Mouse (Mus musculus) G1E (cell line): ENCODE data around the gene Zfp956. TPM values are rescaled to one million over a fixed set of nuclear protein-coding genes. Genes with fewer than 3 reads are reported as not detected.

Source experiments
- ATAC-seq: 2 replicates; pipeline ENCODE4 v1.8.0; 2016; ENCODE audit warnings: mild to moderate bottlenecking; ENCODE audit not compliant: insufficient number of reproducible peaks, poor library complexity, low FRiP score, severe bottlenecking; ENCODE audit errors: extremely low read depth
- DNase-seq: peaks from one replicate; pipeline ENCODE4 v3.0.0; 2012; ENCODE audit warnings: low spot score
- H3K27me3 ChIP-seq: 2 replicates; pipeline ENCODE4 v1.6.1; 2012; ENCODE audit warnings: mild to moderate bottlenecking, low read length, inconsistent platforms; ENCODE audit not compliant: insufficient read depth
- H3K36me3 ChIP-seq: replicated peaks from 2 replicates; pipeline ENCODE3; 2012; ENCODE audit warnings: mild to moderate bottlenecking, inconsistent platforms
- H3K4me1 ChIP-seq: 2 replicates; pipeline ENCODE4 v1.6.1; 2012; ENCODE audit warnings: low read depth, low read length, inconsistent platforms, mixed read lengths; ENCODE audit not compliant: insufficient read depth
- H3K4me3 ChIP-seq: 2 replicates; pipeline ENCODE4 v1.5.1; 2012; ENCODE audit warnings: low read depth, mild to moderate bottlenecking, inconsistent platforms, low read length, moderate library complexity, mixed read lengths
- H3K9me3 ChIP-seq: replicated peaks from 2 replicates; pipeline ENCODE4 v1.6.1; 2012; ENCODE audit warnings: inconsistent platforms
- CTCF ChIP-seq: IDR thresholded peaks from 2 replicates; pipeline ENCODE4 v1.5.1; 2012; ENCODE audit warnings: low read depth, low read length, inconsistent platforms, mixed read lengths
- GATA1 ChIP-seq: IDR thresholded peaks from 2 replicates; pipeline ENCODE4 v1.6.1; 2012; ENCODE audit warnings: borderline replicate concordance, low read length, inconsistent platforms, mixed read lengths
- GATA2 ChIP-seq: IDR thresholded peaks from 2 replicates; pipeline ENCODE4 v1.6.1; 2012; ENCODE audit warnings: low read depth, low read length, inconsistent platforms, borderline replicate concordance
- POLR2AphosphoS5 ChIP-seq: IDR thresholded peaks from 2 replicates; pipeline ENCODE4 v1.6.1; 2012; ENCODE audit warnings: low read depth, low read length, inconsistent platforms; ENCODE audit not compliant: insufficient replicate concordance
- TAL1 ChIP-seq: conservative IDR thresholded peaks from 2 replicates; pipeline ENCODE4 v1.6.1; 2012; ENCODE audit warnings: low read depth, low read length, inconsistent platforms, mixed read lengths
- polyA plus RNA-seq: library from polyadenylated mRNA; stranded (reverse); fragments of >175 nt; gene quantifications from 2 replicates; pipeline ENCODE4 v1.2.3, GENCODE M21; 2012
- total RNA-seq, 2 experiments: library from RNA; stranded (forward) in 1 of 2; stranded (reverse) in 1 of 2; fragments of 200-1000 nt in 1 of 2; fragments of >200 nt in 1 of 2; fragmentation: Nextera tagmentation in 1 of 2; gene quantifications; 2 replicates each; pipeline ENCODE4 v1.2.3; 2014 to 2017

Zfp956 gene
- total and polyA plus RNA-seq, 3 experiments, result 5.5 to 6.2 (median 5.8) TPM

DNA sequence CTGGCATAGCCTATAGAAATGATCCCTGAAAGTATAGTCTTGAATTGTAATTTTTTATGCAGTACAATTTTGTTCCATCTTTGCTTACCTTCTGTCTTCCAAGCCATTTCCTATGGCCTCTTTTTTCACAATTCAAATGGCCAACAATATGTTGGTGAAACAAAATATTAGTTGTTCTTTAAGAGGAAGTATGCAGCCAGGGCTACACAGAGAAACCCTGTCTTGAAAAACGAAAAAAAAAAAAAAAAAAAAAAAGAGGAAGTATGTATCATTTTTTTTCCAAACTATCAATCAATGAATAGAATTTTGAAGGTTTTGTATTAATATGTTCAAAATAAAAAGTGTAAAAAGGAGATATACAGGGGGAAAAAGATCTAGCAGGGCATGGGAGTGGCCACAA, 41.5 kb upstream of the Zfp956 start:
- ATAC-seq, result no peak
- H3K9me3 ChIP-seq, result no peaks in the 10 kb centered on the region
- peaks cover 4% of the 10 kb centered on the region for H3K4me1 ChIP-seq
- no peak overlapping the region for H3K4me3 ChIP-seq
- no peak for TF ChIP-seq POLR2AphosphoS5
- TF ChIP-seq CTCF, result no peak
- TF ChIP-seq TAL1, result no peak
- no peak for TF ChIP-seq GATA2
- no peak for TF ChIP-seq GATA1
- H3K36me3 ChIP-seq, result peaks cover 20% of the 10 kb centered on the region
- DNase-seq, result no peak
- no peaks in the 10 kb centered on the region for H3K27me3 ChIP-seq

DNA sequence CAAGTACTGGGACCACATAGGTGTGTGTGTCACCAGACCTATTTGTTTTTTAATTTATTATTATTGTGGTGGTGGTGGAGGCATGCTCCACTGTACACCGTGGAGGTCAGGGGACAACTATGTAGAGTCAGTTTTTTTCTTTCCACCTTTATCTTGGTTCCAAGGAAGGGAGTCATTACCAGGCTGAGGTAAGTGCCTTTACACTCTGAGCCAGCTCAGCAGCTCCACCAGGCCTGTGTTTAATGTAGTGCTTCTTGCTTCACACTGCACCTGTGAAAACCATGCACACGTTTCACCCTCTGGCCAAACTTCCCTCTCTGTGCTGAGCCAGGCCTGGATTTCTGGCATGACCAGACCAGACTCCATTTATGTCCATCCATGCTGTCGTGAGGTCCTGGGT, 40.2 kb upstream of the Zfp956 start:
- ATAC-seq (no peak), DNase-seq (no peak)
- peaks cover 8% of the 10 kb centered on the region for H3K36me3 ChIP-seq
- TF ChIP-seq GATA1 (no peak), CTCF (no peak), GATA2 (no peak), TAL1 (no peak), POLR2AphosphoS5 (no peak)
- H3K9me3 ChIP-seq, result no peaks in the 10 kb centered on the region
- peaks cover 9% of the 10 kb centered on the region for H3K4me1 ChIP-seq
- H3K27me3 ChIP-seq, result no peaks in the 10 kb centered on the region
- no peak overlapping the region for H3K4me3 ChIP-seq

DNA sequence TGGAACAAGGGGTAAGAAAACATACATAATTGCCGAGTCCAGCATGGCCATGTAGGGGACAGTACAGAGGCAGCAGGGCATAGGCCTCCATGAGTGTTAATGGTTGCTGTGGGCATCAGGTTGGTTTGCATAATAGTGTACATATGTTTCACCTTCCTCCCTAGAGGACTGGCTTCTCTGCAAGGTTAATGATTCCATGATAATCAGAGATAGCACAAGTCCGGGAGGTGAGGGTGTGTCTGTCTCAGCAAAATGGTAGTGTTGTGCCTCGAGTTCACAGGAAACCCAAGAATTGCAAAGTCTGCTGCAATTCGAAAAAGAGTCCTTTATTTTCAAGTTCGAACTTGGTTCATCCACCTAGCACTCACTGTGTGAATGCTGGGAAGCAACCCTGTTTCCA, 36.1 kb upstream of the Zfp956 start:
- no peaks in the 10 kb centered on the region for H3K9me3 ChIP-seq
- TF ChIP-seq GATA1, result no peak
- peaks cover 33% of the 10 kb centered on the region for H3K4me1 ChIP-seq

DNA sequence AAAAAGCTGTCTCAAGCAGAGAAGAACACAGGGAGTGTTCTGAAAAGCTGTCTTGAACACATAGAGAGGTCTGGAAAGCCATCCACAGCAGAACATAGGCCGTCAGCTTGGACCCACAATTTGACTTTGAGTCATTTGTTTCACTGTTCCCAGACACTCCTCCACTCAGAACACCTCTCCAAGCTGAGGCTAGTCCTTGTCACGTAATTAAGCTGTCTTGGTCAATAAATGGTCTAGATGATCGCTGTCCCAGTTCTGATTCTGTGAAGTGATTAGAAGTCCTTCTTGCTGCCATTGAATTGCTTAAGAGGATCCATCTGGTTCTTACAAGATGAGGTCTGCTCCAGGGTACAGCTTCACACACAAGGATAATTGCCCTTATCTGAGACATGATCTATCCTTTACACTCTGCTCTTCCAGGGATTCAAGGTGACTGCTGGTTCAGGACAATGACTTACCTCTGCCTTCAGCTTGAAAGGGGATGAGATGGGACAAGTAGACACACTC, 34.4 kb upstream of the Zfp956 start:
- ATAC-seq (no peak), DNase-seq (no peak)
- Histone ChIP-seq H3K4me3 (no peak overlapping the region), H3K36me3 (peaks cover 11% of the 10 kb centered on the region), H3K9me3 (no peaks in the 10 kb centered on the region), H3K27me3 (no peaks in the 10 kb centered on the region), H3K4me1 (peaks cover 37% of the 10 kb centered on the region)
- TF ChIP-seq TAL1 (no peak), CTCF (no peak), GATA2 (no peak), GATA1 (no peak), POLR2AphosphoS5 (no peak)

More for the DNA sequence above, 36.1 kb upstream of the Zfp956 start:
- Histone ChIP-seq H3K36me3 (peaks cover 3% of the 10 kb centered on the region), H3K27me3 (no peaks in the 10 kb centered on the region), H3K4me3 (no peak overlapping the region)
- no peak for ATAC-seq
- no peak for DNase-seq

DNA sequence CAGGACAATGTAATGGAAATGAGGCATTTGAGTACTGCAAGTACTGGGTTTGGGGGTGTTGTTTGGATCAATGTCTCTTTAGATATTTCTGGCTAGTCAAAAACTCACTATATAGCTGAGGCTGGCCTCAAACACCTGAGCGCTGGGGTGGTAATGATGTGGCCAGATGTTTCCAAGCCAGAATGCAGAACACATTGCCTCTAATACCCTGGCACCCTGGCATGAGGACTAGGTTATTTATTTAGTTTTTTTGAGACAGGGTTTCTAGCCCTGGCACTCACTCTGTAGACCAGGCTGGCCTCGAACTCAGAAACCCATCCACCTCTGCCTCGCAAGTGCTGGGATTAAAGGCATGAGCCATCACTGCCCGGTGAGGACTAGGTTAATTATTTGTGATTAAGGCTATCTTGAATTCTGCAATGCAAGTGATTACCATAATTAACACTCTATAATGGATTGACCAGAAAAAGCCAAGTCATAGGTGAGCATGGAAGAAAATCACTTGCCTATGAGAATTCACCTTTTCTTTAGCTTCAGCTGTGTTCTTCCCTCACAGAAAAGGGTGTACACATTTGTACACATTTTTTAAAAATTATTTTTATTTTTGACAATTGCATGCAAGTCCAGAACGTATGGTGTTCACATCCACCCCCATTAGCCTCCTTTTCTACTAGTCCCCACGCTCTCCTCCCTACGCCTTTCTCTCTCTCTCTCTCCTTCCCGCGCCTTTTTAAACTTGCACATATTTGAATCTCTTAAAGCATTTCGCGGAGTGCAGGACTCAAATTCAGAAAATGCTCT, 33.3 kb upstream of the Zfp956 start:
- TF ChIP-seq CTCF (no peak), GATA1 (no peak), TAL1 (no peak), GATA2 (no peak), POLR2AphosphoS5 (no peak)
- Histone ChIP-seq H3K36me3 (peaks cover 11% of the 10 kb centered on the region), H3K27me3 (no peaks in the 10 kb centered on the region), H3K4me1 (peaks cover 37% of the 10 kb centered on the region), H3K9me3 (no peaks in the 10 kb centered on the region), H3K4me3 (peak overlapping the region; percentile 87)
- ATAC-seq (0 out of 2 replicates have a peak, but pooled peaks have one; percentile 15), DNase-seq (no peak)

DNA sequence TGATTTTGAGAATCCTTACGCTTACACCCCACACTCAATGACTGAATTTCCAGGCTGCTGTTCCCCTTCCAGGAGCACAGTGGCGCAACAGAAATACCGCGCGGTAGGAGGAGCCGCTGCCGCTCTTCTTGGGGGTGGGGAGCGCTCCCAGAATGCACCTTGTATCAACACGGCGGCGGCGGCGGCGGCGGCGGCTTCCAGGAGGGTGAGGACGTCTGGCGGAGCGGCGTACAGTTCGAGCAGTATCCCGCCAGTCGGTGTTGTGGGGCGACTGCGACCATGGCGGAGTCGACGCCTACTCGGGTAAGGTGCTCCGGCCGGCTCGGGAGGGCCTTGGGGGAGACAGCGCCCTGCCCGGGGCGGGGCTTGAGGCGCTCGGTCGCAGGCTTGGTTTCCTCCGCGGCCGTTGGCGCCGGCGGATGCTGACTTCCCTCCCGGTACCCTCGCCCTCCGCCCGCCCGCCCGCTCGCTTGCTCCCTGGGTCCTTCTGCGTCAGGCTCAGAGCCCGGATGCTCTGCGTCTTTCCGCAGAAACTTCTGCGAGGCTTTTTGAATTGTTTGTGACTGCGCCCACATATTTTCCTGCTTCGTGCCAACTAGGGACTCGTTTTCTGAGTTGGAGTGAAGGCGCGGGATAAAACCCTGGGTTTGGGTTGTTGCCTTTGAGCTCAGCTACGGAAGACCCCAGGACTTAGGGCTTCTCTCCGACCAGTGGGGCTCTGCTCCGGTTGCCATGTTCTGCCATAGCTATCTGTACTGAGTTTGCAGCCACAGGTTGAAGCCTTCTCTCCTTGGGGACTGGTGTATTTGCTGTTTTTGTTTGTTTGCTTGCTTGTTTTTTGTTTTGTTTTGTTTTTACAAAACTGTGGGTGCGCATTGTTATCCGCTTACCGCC, 32.5 kb upstream of the Zfp956 start, which contains the start of gene Zfp212:
TSS of gene Zfp212 (plus strand) at position 30 of the 894 bp plus-strand sequence.
- Histone ChIP-seq H3K36me3 (peaks cover 16% of the 10 kb centered on the region), H3K4me3 (peak within 1 kb of the TSS; percentile 87), H3K9me3 (no peaks in the 10 kb centered on the region), H3K27me3 (no peaks in the 10 kb centered on the region), H3K4me1 (peaks cover 38% of the 10 kb centered on the region)
- no peak for TF ChIP-seq GATA2
- TF ChIP-seq CTCF, result no peak
- TF ChIP-seq GATA1, result no peak
- peak; percentile 77 for ATAC-seq
- DNase-seq, result peak; percentile 84
